Mouse (Mus musculus): Measurements from ENCODE around the gene Rnf144a.
A peak's percentile ranks its signal among the peaks of the same experiment; 100 is the strongest.

Gene Rnf144a

DNA sequence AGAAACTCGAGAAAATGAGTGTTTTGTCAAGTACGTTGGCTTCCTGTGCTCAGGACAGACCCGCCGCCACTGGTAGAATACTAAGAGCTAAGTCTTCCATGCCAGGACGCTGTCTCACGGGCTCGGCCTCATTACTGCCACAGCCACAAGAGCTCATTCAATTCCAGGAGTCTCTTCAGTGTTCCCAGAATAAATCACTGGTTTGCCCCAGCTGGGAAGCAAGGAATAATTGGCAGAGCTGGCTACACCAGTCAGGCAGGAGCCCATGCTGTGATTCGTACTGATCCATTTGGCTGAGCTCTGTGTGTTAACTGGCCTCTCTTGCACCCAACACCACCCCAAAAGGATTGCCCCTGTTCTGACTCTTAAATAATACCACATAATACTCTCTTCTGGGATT is 45.0 kb downstream of the Rnf144a start:
- DNase-seq (ENCODE audit: low spot score) = no peak

DNA sequence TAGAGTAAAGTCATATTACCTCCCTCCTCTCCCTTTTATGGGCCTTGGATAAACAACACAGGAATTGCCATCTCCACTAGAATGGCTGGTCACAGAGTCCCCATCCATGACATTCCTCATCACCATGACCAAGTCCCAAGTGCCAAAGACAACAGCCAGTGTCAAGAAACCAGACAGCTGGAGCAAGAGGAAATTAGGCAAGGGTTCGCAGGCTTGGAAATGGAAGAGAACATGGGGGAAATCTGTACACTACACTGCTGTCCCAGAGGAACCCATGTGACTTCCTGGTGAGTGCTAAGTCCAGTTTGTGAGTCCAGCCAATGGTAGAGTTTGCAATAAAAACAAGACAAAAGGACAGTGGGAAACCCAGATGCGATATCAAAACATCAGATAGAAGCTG is 47.7 kb downstream of the Rnf144a start:
- DNase-seq (ENCODE audit: low spot score) = no peak

- no peak for DNase-seq (ENCODE audit: low spot score)
Observed at GRCm38 (mm10) chr12:26366372-26366771, 48.7 kb downstream of the Rnf144a start.

DNA sequence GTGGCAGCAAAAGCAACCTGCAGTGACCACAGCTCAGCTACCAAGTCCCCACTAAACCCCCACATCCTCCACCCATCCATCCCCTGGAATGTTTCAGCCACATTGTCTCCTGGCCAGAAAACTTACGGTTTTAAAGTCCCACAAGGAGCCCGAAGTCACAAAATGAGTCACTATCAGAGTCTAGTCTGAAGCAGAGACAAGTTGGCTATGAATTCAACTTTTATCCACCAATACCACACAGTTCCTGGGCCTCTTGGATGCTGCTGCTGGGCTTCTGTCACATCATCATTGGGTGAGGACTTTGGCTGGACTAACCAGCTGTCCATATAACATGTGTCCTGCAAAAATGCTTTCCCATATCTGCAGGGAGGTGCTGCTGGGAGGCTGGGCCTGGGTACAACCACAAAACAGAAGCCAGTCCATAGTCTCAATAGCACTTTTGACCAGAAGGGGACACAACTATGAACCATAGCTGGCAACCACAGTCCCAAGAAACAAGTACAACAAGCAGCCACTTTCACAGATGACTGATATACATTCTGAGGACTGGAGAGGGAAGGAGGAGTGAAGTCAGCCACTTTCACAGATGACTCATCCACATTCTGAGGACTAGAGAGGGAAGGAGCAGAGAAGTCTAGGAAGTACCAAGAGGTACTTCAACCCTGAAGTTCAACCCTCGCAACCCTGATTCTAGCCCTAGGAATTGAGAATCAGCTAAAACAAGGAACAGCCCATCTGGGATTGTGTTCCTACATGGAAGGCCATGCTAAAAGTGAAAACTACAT is 49.3 kb downstream of the Rnf144a start:
- DNase-seq (ENCODE audit: low spot score) = no peak

GRCm38 (mm10) chr12:26364822-26365221 is 50.2 kb downstream of the Rnf144a start:
- no peak for DNase-seq (ENCODE audit: low spot score)

GRCm38 (mm10) chr12:26360946-26361523 is 54.0 kb downstream of the Rnf144a start:
- DNase-seq (ENCODE audit: low spot score) = no peak

- DNase-seq (ENCODE audit: low spot score) = no peak
Observed at GRCm38 (mm10) chr12:26359817-26360216, 55.2 kb downstream of the Rnf144a start.

DNA sequence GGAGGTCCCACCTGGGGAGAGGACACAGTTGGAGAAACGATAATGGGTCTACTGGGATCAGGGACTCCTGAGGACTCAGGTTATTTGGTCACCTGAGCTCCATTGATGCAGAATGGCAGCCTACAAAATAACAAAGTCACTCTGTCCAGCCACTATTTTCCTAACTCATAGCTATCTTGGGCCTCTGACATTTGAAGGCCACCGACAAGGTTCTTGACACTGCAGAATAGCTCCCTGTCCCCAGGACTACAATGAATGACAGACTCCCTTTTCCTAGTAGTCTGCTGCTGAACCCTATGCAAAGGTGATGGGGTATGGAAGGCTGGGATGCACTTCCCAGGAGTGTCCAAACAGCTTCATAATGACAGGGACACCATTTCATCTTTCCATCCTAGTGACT is 55.8 kb downstream of the Rnf144a start:
- DNase-seq (ENCODE audit: low spot score) = no peak

GRCm38 (mm10) chr12:26357246-26357645 is 57.8 kb downstream of the Rnf144a start:
- DNase-seq (ENCODE audit: low spot score) = no peak

DNA sequence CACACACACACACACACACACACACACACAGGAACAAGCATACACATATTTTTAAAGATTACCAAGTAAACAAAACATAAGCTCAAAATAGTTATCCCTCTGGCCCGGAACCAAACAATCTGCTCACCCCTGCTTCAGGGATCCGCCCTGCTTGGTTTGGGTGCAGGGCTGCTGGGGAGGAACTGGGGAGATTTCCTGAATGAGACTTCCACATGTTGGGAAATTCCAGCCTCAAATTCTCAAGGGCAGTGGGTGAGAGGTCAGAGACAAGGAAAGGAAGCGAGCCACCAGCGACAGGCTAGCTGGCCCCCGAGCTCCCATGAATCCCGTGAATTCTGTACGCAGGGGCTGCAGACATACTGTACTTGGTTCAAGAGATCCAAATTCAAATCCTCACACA is 58.9 kb downstream of the Rnf144a start:
- no peak for DNase-seq (ENCODE audit: low spot score)

DNA sequence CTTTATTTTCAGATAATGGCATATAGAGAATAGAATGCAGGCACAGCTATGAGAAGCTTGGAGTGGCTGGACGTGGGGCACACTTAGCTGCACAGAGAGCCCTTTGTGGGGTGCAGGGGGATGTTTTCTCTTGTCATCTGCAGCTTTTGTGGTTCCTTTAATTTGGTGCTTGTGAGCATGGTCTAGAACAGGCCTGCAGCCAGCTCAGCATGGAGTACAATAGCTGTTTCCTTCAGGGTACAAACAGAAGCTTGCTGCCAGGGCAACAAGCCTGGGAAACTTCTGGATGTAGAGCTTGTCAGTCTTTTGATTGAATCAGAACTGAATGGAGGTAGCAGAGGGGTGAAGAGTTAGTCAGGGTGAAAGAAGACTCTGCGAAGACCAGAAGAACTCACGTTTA is 63.7 kb downstream of the Rnf144a start:
- no peak for DNase-seq (ENCODE audit: low spot score)

GRCm38 (mm10) chr12:26344408-26344807 is 70.6 kb downstream of the Rnf144a start:
- DNase-seq (ENCODE audit: low spot score) = no peak

DNA sequence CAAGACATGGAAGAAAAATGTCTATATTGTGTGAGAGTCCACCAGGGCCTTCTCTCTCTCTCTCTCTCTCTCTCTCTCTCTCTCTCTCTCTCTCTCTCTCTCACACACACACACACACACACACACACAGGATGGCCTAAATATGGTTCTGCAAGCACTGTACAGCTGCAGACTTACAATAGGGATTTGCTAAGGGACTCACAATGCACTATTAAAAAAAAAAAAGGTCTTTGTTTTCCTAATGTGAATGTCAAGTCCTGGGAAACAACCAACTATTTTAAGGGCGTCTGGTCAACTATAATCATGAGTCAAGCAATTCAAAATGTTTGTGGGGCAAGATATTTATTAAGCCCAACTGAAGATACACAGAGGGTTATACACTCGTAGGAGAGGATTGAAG is 71.9 kb downstream of the Rnf144a start:
- DNase-seq (ENCODE audit: low spot score) = no peak

DNA sequence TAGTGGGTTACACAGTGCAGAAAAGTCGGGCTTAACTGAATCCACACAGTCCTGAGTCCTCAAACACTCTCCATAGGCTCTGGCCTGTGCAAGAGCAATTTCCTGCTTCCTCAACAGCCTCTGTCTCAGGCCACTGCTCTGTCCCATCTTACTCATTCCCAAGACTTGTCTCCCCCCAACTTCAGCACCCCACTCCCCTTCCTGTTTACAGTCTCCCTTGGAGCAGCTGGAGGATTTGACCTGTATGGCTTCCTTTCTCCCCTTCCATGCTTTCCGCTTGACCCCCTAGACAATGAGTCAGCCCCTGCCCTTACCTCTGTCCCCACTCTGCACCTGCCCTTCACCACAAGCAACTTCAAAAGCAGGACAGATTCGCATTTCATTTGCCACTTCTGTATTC is 72.4 kb downstream of the Rnf144a start:
- DNase-seq (ENCODE audit: low spot score) = no peak

GRCm38 (mm10) chr12:26342086-26342485 is 73.0 kb downstream of the Rnf144a start:
- no peak for DNase-seq (ENCODE audit: low spot score)

- DNase-seq (ENCODE audit: low spot score) = no peak
Observed at GRCm38 (mm10) chr12:26340621-26341020, 74.4 kb downstream of the Rnf144a start.

DNA sequence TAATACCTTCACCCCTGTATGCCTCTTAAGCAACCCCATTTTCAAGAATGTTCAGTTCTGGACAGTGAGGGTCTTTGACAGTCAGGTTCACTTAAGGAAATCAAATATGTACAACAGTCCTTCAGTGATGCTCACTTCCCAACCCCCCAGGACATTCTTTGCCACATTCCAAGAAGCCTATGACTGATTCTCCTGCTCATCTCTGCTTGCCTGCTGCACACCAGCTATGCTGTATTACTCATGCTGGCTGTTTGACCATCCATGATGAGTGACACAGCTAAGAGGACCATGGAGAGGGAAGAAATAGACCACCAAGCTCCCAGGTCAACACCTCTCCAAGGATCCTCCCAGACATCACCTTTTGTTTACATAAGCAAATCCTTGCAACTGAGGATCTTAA is 75.2 kb downstream of the Rnf144a start:
- DNase-seq (ENCODE audit: low spot score) = no peak

DNA sequence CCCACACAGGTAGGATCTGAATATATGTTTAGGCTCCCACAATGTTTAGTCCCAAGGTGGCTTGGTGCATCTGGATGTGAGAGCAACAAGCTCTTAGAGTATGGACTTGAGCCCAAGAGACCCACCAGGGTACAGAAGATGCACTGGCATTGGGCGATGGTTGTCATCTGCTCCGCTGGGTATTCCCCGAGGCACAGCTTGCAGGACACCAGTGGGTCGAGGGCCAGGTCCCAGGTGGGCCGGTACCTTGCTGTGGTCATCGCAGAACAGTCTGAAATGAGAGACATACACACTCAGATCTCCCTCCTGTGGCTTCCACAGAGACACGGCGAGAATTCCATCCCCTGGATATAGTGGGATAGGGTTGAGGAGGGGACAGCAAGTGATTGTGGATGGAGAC is 75.9 kb downstream of the Rnf144a start:
- no peak for DNase-seq (ENCODE audit: low spot score)

DNA sequence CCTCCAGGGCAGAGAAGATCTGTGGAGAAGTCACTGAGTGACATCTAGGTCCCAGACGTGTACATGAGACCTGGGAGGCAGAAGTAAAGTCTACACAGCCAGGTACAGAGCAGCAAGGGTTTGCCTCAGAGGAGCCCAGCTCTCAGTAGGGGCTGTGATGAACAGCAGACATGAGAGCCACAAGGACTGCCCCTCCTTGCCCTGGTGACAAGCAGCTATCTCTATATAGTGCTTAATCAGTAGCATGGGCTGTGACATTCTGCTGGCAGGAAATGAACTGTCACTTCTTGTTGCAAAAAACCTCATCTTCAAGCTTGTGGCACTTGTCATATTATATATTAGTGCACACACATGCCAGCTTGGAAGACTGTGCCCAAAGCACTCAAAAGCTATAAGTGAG is 81.4 kb downstream of the Rnf144a start:
- DNase-seq (ENCODE audit: low spot score) = no peak

- peak; percentile 29 for DNase-seq (ENCODE audit: low spot score)
Observed at GRCm38 (mm10) chr12:26331048-26331447, 84.0 kb downstream of the Rnf144a start.

DNA sequence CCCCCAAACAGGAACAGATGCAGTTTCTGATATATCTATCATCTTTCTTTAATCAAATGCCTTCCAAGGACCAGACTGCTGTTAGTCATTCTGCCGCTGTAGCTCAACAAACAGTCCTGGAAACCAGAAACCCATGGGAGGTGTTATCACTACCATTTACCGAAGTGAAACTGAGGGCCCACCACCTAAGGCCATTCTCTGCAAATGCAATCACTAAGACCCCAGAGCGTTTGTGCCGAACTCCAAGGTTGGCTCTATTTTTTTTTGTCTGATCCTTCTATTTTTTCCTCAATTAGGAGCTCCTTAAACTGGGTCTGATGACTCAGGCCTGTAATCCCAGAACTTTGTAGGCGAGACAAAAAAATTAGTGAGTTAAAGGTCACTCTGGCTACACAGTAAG is 85.3 kb downstream of the Rnf144a start:
- DNase-seq (ENCODE audit: low spot score) = no peak

- no peak for DNase-seq (ENCODE audit: low spot score)
Observed at GRCm38 (mm10) chr12:26329031-26329675, 85.9 kb downstream of the Rnf144a start.

- DNase-seq (ENCODE audit: low spot score) = no peak
Observed at GRCm38 (mm10) chr12:26323783-26324364, 91.2 kb downstream of the Rnf144a start.
